Mouse (Mus musculus): ENCODE measurements around the gene Erbb3. TPM values are rescaled to one million over a fixed set of nuclear protein-coding genes. Genes with fewer than 3 reads are reported as not detected.

Gene Erbb3
- total and polyA plus RNA-seq, 3 experiments = 0.29 to 0.39 TPM; not detected in 1

DNA sequence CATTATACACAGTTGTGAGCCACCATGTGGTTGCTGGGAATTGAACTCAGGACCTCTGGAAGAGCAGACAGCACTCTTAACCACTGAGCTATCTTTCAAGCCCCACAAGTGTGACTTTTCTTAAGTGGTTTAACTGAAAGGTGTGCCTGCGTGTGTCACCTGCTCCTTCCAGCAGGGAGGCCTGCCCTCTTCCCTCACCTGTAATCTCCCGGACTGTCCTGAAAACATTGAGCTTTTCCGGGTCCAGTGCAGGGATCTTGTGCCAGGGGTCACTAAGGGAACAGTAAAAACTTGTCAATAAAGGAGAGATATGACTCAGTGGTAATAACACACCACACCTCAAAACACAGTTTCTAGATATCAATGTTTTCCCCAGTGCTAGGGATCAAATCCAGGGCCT is 10.2 kb downstream of the Erbb3 start:
- DNase-seq (ENCODE audit: low read depth, low spot score) = no peak
- Histone ChIP-seq H3K27ac (ENCODE audit: control insufficient read depth, low read depth, low read length) (no peak overlapping the region), H3K9ac (ENCODE audit: control insufficient read depth, low read depth, low read length, poor library complexity, severe bottlenecking) (no peak overlapping the region), H3K4me3 (ENCODE audit: control insufficient read depth in 1 of 2, insufficient read depth in 1 of 2, low read depth in 2 of 2, low read length in 2 of 2) (no peak overlapping the region), H3K79me2 (ENCODE audit: control insufficient read depth, insufficient read depth, low read length, poor library complexity) (no peaks in the 10 kb centered on the region), H3K36me3 (ENCODE audit: control insufficient read depth in 1 of 2, insufficient read depth in 2 of 2, low read length in 2 of 2) (no peaks in the 10 kb centered on the region), H3K9me3 (replicated peaks; ENCODE audit: insufficient read depth, low read length) (no peaks in the 10 kb centered on the region), H3K27me3 (ENCODE audit: control insufficient read depth in 1 of 2, insufficient read depth in 2 of 2, low read length in 2 of 2) (peaks cover 0 to 5% of the 10 kb centered on the region in 2 experiments; a peak in 3 of 4 replicates), H3K4me1 (ENCODE audit: control insufficient read depth in 1 of 2, insufficient read depth in 2 of 2, low read length in 2 of 2) (no peaks in the 10 kb centered on the region)
- TF ChIP-seq TCF12 (IDR thresholded peaks at IDR 0.05; ENCODE audit: low read depth, low read length) = no peak
- TF ChIP-seq NELFE (IDR thresholded peaks at IDR 0.05; ENCODE audit: low read depth, low read length) = no peak
- no peak for TF ChIP-seq RCOR1 (IDR thresholded peaks at IDR 0.05; ENCODE audit: low read depth, low read length)
- no peak for TF ChIP-seq SMC3 (IDR thresholded peaks at IDR 0.05; ENCODE audit: low read depth, low read length)
- TF ChIP-seq RAD21 (IDR thresholded peaks at IDR 0.05; ENCODE audit: low read depth, low read length) = no peak

- H3K27ac ChIP-seq (ENCODE audit: control insufficient read depth, low read depth, low read length) = no peak overlapping the region
- DNase-seq (ENCODE audit: low read depth, low spot score) = no peak
- H3K27me3 ChIP-seq (ENCODE audit: control insufficient read depth in 1 of 2, insufficient read depth in 2 of 2, low read length in 2 of 2) = peaks cover 0 to 5% of the 10 kb centered on the region in 2 experiments; a peak in 3 of 4 replicates
- H3K36me3 ChIP-seq (ENCODE audit: control insufficient read depth in 1 of 2, insufficient read depth in 2 of 2, low read length in 2 of 2) = no peaks in the 10 kb centered on the region
- H3K4me3 ChIP-seq (ENCODE audit: control insufficient read depth in 1 of 2, insufficient read depth in 1 of 2, low read depth in 2 of 2, low read length in 2 of 2) = no peak overlapping the region
- no peaks in the 10 kb centered on the region for H3K79me2 ChIP-seq (ENCODE audit: control insufficient read depth, insufficient read depth, low read length, poor library complexity)
- TF ChIP-seq MAFK (IDR thresholded peaks at IDR 0.05; ENCODE audit: borderline replicate concordance, low read depth, low read length) = no peak
- TF ChIP-seq CTCF (IDR thresholded peaks at IDR 0.05 in 2 of 3, conservative IDR thresholded peaks at IDR 0.05 in 1 of 3; ENCODE audit: control insufficient read depth in 1 of 3, insufficient read depth in 1 of 3, low read depth in 2 of 3, low read length in 3 of 3, poor library complexity in 1 of 3, severe bottlenecking in 1 of 3) = no peak
- no peak for TF ChIP-seq CHD1 (IDR thresholded peaks at IDR 0.05; ENCODE audit: low read depth, low read length)
- no peak for TF ChIP-seq USF1 (IDR thresholded peaks at IDR 0.05; ENCODE audit: low read depth, low read length)
- TF ChIP-seq JUND (IDR thresholded peaks at IDR 0.05; ENCODE audit: low read depth, low read length) = no peak
- no peak for TF ChIP-seq ZKSCAN1 (IDR thresholded peaks at IDR 0.05; ENCODE audit: low read depth, low read length)
- TF ChIP-seq MEF2A (IDR thresholded peaks at IDR 0.05; ENCODE audit: extremely low read depth, insufficient replicate concordance, low read depth, low read length, poor library complexity, severe bottlenecking) = no peak
- H3K9ac ChIP-seq (ENCODE audit: control insufficient read depth, low read depth, low read length, poor library complexity, severe bottlenecking) = no peak overlapping the region
- H3K9me3 ChIP-seq (replicated peaks; ENCODE audit: insufficient read depth, low read length) = no peaks in the 10 kb centered on the region
- H3K4me1 ChIP-seq (ENCODE audit: control insufficient read depth in 1 of 2, insufficient read depth in 2 of 2, low read length in 2 of 2) = no peaks in the 10 kb centered on the region
Measured at GRCm38 (mm10) chr10:128578330-128578729, 11.1 kb downstream of the Erbb3 start.

DNA sequence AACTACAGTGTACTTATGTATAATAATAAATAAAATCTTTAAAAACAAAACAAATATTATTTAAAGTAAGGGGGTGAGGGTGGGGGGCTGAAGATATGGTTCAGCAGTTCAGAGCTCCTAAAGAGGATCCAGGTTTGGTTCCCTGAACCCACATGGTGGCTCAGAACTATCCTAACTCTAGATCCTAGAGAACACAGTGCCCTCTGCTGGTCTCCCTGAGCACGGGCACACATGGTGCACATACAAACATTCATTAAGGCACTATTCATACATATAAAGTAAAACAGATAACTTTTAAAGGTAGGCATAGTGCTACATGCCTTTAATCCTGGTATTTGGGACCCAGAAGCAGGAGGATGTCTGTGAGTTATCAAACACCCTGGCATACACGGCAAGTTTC is 14.4 kb downstream of the Erbb3 start:
- DNase-seq (ENCODE audit: low read depth, low spot score) = peak; percentile 61
- H3K27me3 ChIP-seq (ENCODE audit: control insufficient read depth in 1 of 2, insufficient read depth in 2 of 2, low read length in 2 of 2) = peaks cover 1 to 3% of the 10 kb centered on the region in 2 experiments
- TF ChIP-seq RCOR1 (IDR thresholded peaks at IDR 0.05; ENCODE audit: low read depth, low read length) (no peak), CTCF (IDR thresholded peaks at IDR 0.05 in 2 of 3, conservative IDR thresholded peaks at IDR 0.05 in 1 of 3; ENCODE audit: control insufficient read depth in 1 of 3, insufficient read depth in 1 of 3, low read depth in 2 of 3, low read length in 3 of 3, poor library complexity in 1 of 3, severe bottlenecking in 1 of 3) (peak; percentile 71 to 72 (median 72)), NELFE (IDR thresholded peaks at IDR 0.05; ENCODE audit: low read depth, low read length) (no peak), SMC3 (IDR thresholded peaks at IDR 0.05; ENCODE audit: low read depth, low read length) (peak; percentile 51), TCF12 (IDR thresholded peaks at IDR 0.05; ENCODE audit: low read depth, low read length) (no peak), MAZ (IDR thresholded peaks at IDR 0.05; ENCODE audit: low read depth, low read length) (no peak), RAD21 (IDR thresholded peaks at IDR 0.05; ENCODE audit: low read depth, low read length) (peak; percentile 32), KAT2A (conservative IDR thresholded peaks at IDR 0.05; ENCODE audit: low read depth, low read length) (no peak), MYC (IDR thresholded peaks at IDR 0.05; ENCODE audit: low read depth, low read length) (0 out of 2 replicates have a peak, but pooled peaks have one; percentile 60), ETS1 (IDR thresholded peaks at IDR 0.05; ENCODE audit: low read depth, low read length) (no peak), TBP (IDR thresholded peaks at IDR 0.05; ENCODE audit: low read depth, low read length) (no peak)
- H3K36me3 ChIP-seq (ENCODE audit: control insufficient read depth in 1 of 2, insufficient read depth in 2 of 2, low read length in 2 of 2) = no peaks in the 10 kb centered on the region
- no peaks in the 10 kb centered on the region for H3K4me1 ChIP-seq (ENCODE audit: control insufficient read depth in 1 of 2, insufficient read depth in 2 of 2, low read length in 2 of 2)
- no peaks in the 10 kb centered on the region for H3K9me3 ChIP-seq (replicated peaks; ENCODE audit: insufficient read depth, low read length)
- H3K4me3 ChIP-seq (ENCODE audit: control insufficient read depth in 1 of 2, insufficient read depth in 1 of 2, low read depth in 2 of 2, low read length in 2 of 2) = no peak overlapping the region
- H3K27ac ChIP-seq (ENCODE audit: control insufficient read depth, low read depth, low read length) = no peak overlapping the region
- H3K79me2 ChIP-seq (ENCODE audit: control insufficient read depth, insufficient read depth, low read length, poor library complexity) = no peaks in the 10 kb centered on the region
- no peak overlapping the region for H3K9ac ChIP-seq (ENCODE audit: control insufficient read depth, low read depth, low read length, poor library complexity, severe bottlenecking)

All from MEL (cell line).